Mouse (Mus musculus): ENCODE measurements around the gene Fhl2. TPM values are rescaled to one million over a fixed set of nuclear protein-coding genes. Genes with fewer than 3 reads are reported as not detected.

Fhl2 gene
- polyA plus RNA-seq, 1 experiment from 2014 or later: 26.0 TPM

GRCm38 (mm10) chr1:43186334-43186733 is 10.4 kb downstream of the Fhl2 start:
- Histone ChIP-seq H3K9me3 (no peaks in the 10 kb centered on the region), H3K36me3 (no peaks in the 10 kb centered on the region), H3K4me2 (no peak overlapping the region), H3K27me3 (no peaks in the 10 kb centered on the region), H3K4me3 (no peak overlapping the region), H3K4me1 (replicated peaks) (no peaks in the 10 kb centered on the region), H3K27ac (replicated peaks) (no peak overlapping the region), H3K9ac (no peak overlapping the region)
- ATAC-seq (ENCODE audit: low FRiP score, low read depth): no peak
- WGBS: 7% methylated on average over 7 of the region's 7 CpGs

GRCm38 (mm10) chr1:43180912-43181311 is 15.9 kb downstream of the Fhl2 start:
- H3K9me3 ChIP-seq: no peaks in the 10 kb centered on the region
- no peaks in the 10 kb centered on the region for H3K4me1 ChIP-seq (replicated peaks)
- ATAC-seq (ENCODE audit: low FRiP score, low read depth): no peak
- 86% methylated on average over 6 of the region's 6 CpGs for WGBS
- no peak overlapping the region for H3K4me3 ChIP-seq
- no peak overlapping the region for H3K4me2 ChIP-seq
- no peak overlapping the region for H3K27ac ChIP-seq (replicated peaks)
- no peaks in the 10 kb centered on the region for H3K27me3 ChIP-seq
- H3K9ac ChIP-seq: no peak overlapping the region
- no peaks in the 10 kb centered on the region for H3K36me3 ChIP-seq

DNA sequence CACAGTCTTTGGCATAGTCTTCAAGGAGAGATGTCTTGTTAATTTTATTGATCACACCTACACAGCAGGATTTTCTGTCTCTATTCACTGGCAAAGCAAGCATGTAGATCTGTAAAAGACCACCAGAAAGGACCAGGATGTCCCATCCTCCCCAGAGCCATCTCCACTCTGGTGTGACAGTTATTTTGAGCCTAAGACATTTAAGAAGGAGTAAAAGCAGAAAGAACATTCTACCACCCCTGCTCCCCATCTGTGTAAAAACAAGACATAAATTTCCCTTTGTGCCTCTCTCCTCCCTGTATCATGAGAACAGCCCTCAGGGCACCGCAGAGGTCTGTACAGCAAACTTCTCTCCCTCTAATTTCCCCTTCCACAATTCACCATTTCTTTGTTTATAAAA is 18.0 kb downstream of the Fhl2 start:
- H3K27me3 ChIP-seq: no peaks in the 10 kb centered on the region
- WGBS: 92% methylated on average over 1 of the region's 1 CpGs

GRCm38 (mm10) chr1:43178378-43178777 is 18.4 kb downstream of the Fhl2 start:
- Histone ChIP-seq H3K27me3 (no peaks in the 10 kb centered on the region), H3K36me3 (no peaks in the 10 kb centered on the region), H3K4me1 (replicated peaks) (no peaks in the 10 kb centered on the region), H3K9ac (no peak overlapping the region), H3K9me3 (no peaks in the 10 kb centered on the region), H3K4me3 (no peak overlapping the region), H3K27ac (replicated peaks) (no peak overlapping the region), H3K4me2 (no peak overlapping the region)
- WGBS: 85% methylated on average over 6 of the region's 6 CpGs
- no peak for ATAC-seq (ENCODE audit: low FRiP score, low read depth)

More for the DNA sequence above, 18.0 kb downstream of the Fhl2 start:
- Histone ChIP-seq H3K9ac (no peak overlapping the region), H3K4me2 (no peak overlapping the region), H3K27ac (replicated peaks) (no peak overlapping the region), H3K4me3 (no peak overlapping the region), H3K9me3 (no peaks in the 10 kb centered on the region), H3K4me1 (replicated peaks) (no peaks in the 10 kb centered on the region), H3K36me3 (no peaks in the 10 kb centered on the region)
- ATAC-seq (ENCODE audit: low FRiP score, low read depth): no peak

GRCm38 (mm10) chr1:43173283-43174226 is 23.2 kb downstream of the Fhl2 start:
- no peak for ATAC-seq (ENCODE audit: low FRiP score, low read depth)
- Histone ChIP-seq H3K4me1 (replicated peaks) (no peaks in the 10 kb centered on the region), H3K4me2 (no peak overlapping the region), H3K9me3 (no peaks in the 10 kb centered on the region), H3K27ac (replicated peaks) (no peak overlapping the region), H3K4me3 (no peak overlapping the region), H3K9ac (no peak overlapping the region), H3K36me3 (no peaks in the 10 kb centered on the region), H3K27me3 (no peaks in the 10 kb centered on the region)
- 85% methylated on average over 7 of the region's 7 CpGs for WGBS

- no peak overlapping the region for H3K27ac ChIP-seq (replicated peaks)
- H3K4me1 ChIP-seq (replicated peaks): no peaks in the 10 kb centered on the region
- H3K9ac ChIP-seq: no peak overlapping the region
- H3K9me3 ChIP-seq: no peaks in the 10 kb centered on the region
- ATAC-seq (ENCODE audit: low FRiP score, low read depth): no peak
- no peak overlapping the region for H3K4me2 ChIP-seq
- H3K27me3 ChIP-seq: no peaks in the 10 kb centered on the region
- H3K4me3 ChIP-seq: no peak overlapping the region
- 96% methylated on average over 6 of the region's 6 CpGs for WGBS
- H3K36me3 ChIP-seq: no peaks in the 10 kb centered on the region
These were observed 25.0 kb downstream of the Fhl2 start for GRCm38 (mm10) chr1:43171816-43172215.

DNA sequence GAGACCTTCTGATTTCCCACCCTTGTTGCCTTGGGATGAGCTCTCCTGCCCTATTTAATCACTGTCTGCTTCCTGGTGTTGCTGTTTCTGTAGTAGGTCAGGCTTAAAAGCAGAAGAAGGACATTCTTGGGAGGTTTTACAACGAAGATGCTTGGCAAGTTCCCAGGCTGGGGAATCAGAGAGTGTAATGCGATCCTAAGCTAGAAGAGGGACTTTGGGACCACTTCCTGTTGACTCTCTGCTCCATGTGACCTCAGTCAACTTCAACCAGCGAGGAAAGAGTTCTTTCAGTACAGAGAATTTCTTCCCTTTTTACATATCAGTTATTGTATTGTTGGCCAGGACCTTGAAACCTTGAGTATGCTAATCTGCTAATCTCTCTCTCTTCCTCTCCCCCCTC is 25.7 kb downstream of the Fhl2 start:
- H3K36me3 ChIP-seq: no peaks in the 10 kb centered on the region
- no peak overlapping the region for H3K27ac ChIP-seq (replicated peaks)
- 54% methylated on average over 3 of the region's 3 CpGs for WGBS
- no peak overlapping the region for H3K4me2 ChIP-seq
- H3K4me3 ChIP-seq: no peak overlapping the region
- H3K9me3 ChIP-seq: no peaks in the 10 kb centered on the region
- no peaks in the 10 kb centered on the region for H3K27me3 ChIP-seq
- no peak overlapping the region for H3K9ac ChIP-seq
- no peaks in the 10 kb centered on the region for H3K4me1 ChIP-seq (replicated peaks)
- no peak for ATAC-seq (ENCODE audit: low FRiP score, low read depth)

DNA sequence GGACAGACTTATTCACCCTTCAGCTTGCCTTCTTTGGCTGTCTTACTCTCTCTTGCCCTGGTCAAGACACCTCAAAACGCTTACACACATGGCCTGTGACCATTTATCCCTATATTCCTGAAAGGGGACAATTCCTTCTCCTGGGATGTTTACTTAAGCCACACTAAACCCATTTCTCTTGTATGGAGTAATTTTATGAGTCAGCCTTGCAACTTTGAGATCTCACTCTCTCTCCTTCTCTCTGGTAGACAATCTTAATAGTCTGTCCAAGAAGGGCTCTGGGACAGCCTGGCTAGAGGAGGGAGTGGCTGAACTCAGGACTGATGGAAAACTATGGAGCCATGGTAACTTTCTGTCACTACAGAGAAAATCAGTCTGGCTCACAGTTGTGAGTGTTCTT is 27.1 kb downstream of the Fhl2 start:
- no peak for ATAC-seq (ENCODE audit: low FRiP score, low read depth)
- no peaks in the 10 kb centered on the region for H3K27me3 ChIP-seq
- no peak overlapping the region for H3K9ac ChIP-seq
- H3K36me3 ChIP-seq: no peaks in the 10 kb centered on the region
- no peaks in the 10 kb centered on the region for H3K4me1 ChIP-seq (replicated peaks)
- no peak overlapping the region for H3K4me2 ChIP-seq
- no peaks in the 10 kb centered on the region for H3K9me3 ChIP-seq
- H3K4me3 ChIP-seq: no peak overlapping the region
- no peak overlapping the region for H3K27ac ChIP-seq (replicated peaks)
- WGBS: 98% methylated on average over 1 of the region's 1 CpGs

DNA sequence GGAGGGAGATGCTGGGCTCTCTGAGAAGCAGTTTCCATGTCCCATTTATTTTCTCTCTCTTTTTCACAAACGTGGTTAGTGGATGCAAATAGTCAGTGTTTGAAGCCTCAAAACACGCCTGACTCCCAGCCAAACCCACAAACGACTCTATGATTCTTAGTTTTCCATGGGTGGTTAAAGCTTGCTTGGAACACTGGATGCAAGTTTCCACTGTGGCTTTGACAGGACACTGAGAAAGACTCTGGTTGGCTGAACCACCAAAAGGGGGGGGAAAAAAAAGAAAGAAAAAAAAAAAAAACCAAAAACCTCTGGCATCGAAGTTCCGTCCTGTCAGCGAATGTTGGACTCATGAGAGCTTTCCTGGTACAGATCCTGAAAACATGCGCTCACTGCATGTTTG is 27.6 kb downstream of the Fhl2 start:
- ATAC-seq (ENCODE audit: low FRiP score, low read depth): no peak
- no peaks in the 10 kb centered on the region for H3K36me3 ChIP-seq

GRCm38 (mm10) chr1:43168618-43169017 is 28.2 kb downstream of the Fhl2 start:
- Histone ChIP-seq H3K9me3 (no peaks in the 10 kb centered on the region), H3K4me3 (no peak overlapping the region), H3K36me3 (no peaks in the 10 kb centered on the region), H3K4me2 (no peak overlapping the region), H3K27ac (replicated peaks) (no peak overlapping the region), H3K27me3 (no peaks in the 10 kb centered on the region), H3K9ac (no peak overlapping the region), H3K4me1 (replicated peaks) (peaks cover 3% of the 10 kb centered on the region; the same call in 1 of the 2 replicates)
- ATAC-seq (ENCODE audit: low FRiP score, low read depth): no peak
- 88% methylated on average over 7 of the region's 7 CpGs for WGBS

More for the DNA sequence above, 27.6 kb downstream of the Fhl2 start:
- no peaks in the 10 kb centered on the region for H3K4me1 ChIP-seq (replicated peaks)
- H3K4me2 ChIP-seq: no peak overlapping the region
- H3K27ac ChIP-seq (replicated peaks): no peak overlapping the region
- WGBS: 82% methylated on average over 7 of the region's 7 CpGs
- no peaks in the 10 kb centered on the region for H3K9me3 ChIP-seq
- H3K4me3 ChIP-seq: no peak overlapping the region
- H3K9ac ChIP-seq: no peak overlapping the region
- H3K27me3 ChIP-seq: no peaks in the 10 kb centered on the region

DNA sequence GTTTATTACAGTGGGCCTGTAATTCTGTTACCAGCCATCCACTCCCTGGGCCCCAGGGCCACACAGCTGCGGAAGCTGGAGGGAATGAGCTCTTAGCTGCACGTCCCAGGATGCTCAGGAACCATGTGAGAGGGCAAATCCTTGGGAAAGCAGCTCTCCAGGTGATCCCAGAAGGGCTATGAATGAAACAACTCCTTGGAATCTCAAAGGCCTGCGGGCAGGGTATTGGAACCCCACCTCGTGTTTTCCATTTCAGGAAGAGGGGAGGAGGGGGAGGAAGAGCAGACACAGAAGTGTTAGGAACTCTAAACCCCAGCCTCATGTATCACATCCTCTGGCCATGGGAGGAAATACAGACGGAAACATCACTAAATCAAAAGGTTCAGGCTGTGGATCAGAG is 28.8 kb downstream of the Fhl2 start:
- no peak overlapping the region for H3K9ac ChIP-seq
- no peaks in the 10 kb centered on the region for H3K9me3 ChIP-seq
- H3K27ac ChIP-seq (replicated peaks): no peak overlapping the region
- no peaks in the 10 kb centered on the region for H3K36me3 ChIP-seq
- no peak for ATAC-seq (ENCODE audit: low FRiP score, low read depth)
- peaks cover 7% of the 10 kb centered on the region for H3K4me1 ChIP-seq (replicated peaks)
- H3K4me3 ChIP-seq: no peak overlapping the region
- H3K27me3 ChIP-seq: no peaks in the 10 kb centered on the region
- no peak overlapping the region for H3K4me2 ChIP-seq
- WGBS: 50% methylated on average over 5 of the region's 5 CpGs

- ATAC-seq (ENCODE audit: low FRiP score, low read depth): no peak
- Histone ChIP-seq H3K27me3 (no peaks in the 10 kb centered on the region), H3K4me2 (peak overlapping the region; percentile 84; the same call in 1 of the 2 replicates), H3K4me1 (replicated peaks) (peaks cover 15% of the 10 kb centered on the region), H3K9ac (no peak overlapping the region), H3K4me3 (no peak overlapping the region), H3K36me3 (no peaks in the 10 kb centered on the region), H3K27ac (replicated peaks) (no peak overlapping the region), H3K9me3 (no peaks in the 10 kb centered on the region)
- WGBS: 96% methylated on average over 5 of the region's 5 CpGs
These were observed 32.2 kb downstream of the Fhl2 start for GRCm38 (mm10) chr1:43164582-43164981.
